Mouse (Mus musculus) CD4-positive, CD25-positive, alpha-beta regulatory T cell, adult 9 weeks (primary cell): ENCODE measurements around the gene Gm10600. TPM values are rescaled to one million over a fixed set of nuclear protein-coding genes. Genes with fewer than 3 reads are reported as not detected.

ENCODE experiments used
- polyA plus RNA-seq: library from polyadenylated mRNA; unstranded; fragments of 100-300 nt; shearing (Covaris generic); gene quantifications from one replicate; pipeline ENCODE4 v1.2.1, GENCODE M21; 2017

The Gm10600 gene
- polyA plus RNA-seq: not detected

GRCm38 (mm10) chr4:42240339-42240738 is at the start of gene Gm10600:
Gene Gm10600 (plus strand): TSS chr4:42240639.

GRCm38 (mm10) chr4:42255467-42255866 is 15.0 kb downstream of the Gm10600 start, which contains the start of gene Ccl21b:
Gene Ccl21b (plus strand): TSS chr4:42255767.

Other genes starting within 250 kb of the Gm10600 start
- not detected for gene Gm21093, start 205.9 kb upstream of the Gm10600 start, polyA plus RNA-seq
- gene Gm3893, start 149.4 kb upstream of the Gm10600 start, polyA plus RNA-seq: not detected
- not detected for gene Gm13304, start 125.8 kb upstream of the Gm10600 start, polyA plus RNA-seq
- gene Gm13306, start 87.2 kb upstream of the Gm10600 start, polyA plus RNA-seq: not detected
- gene Gm13305, start 72.0 kb upstream of the Gm10600 start, polyA plus RNA-seq: not detected
- gene Ccl21b, start 15.1 kb downstream of the Gm10600 start, polyA plus RNA-seq: not detected
- gene Gm21953, start 53.6 kb downstream of the Gm10600 start, polyA plus RNA-seq: not detected
- gene Fam205a3, start 77.7 kb downstream of the Gm10600 start, polyA plus RNA-seq: not detected
- gene Gm21586, start 198.7 kb downstream of the Gm10600 start, polyA plus RNA-seq: not detected
- gene Gm2163, start 226.1 kb downstream of the Gm10600 start, polyA plus RNA-seq: not detected